Mouse (Mus musculus): ENCODE data around the gene Hnf4a.

Gene Hnf4a

GRCm38 (mm10) chr2:163552518-163552929 lies 45.9 kb downstream of the Hnf4a start:
- no peak for DNase-seq (ENCODE audit: low spot score)

- DNase-seq (ENCODE audit: low spot score), result no peak
Observed at GRCm38 (mm10) chr2:163554425-163554982, 47.9 kb downstream of the Hnf4a start.

- DNase-seq (ENCODE audit: low spot score), result no peak
Observed at GRCm38 (mm10) chr2:163554996-163555395, 48.4 kb downstream of the Hnf4a start.

GRCm38 (mm10) chr2:163555417-163555816 lies 48.8 kb downstream of the Hnf4a start:
- DNase-seq (ENCODE audit: low spot score), result no peak

DNA sequence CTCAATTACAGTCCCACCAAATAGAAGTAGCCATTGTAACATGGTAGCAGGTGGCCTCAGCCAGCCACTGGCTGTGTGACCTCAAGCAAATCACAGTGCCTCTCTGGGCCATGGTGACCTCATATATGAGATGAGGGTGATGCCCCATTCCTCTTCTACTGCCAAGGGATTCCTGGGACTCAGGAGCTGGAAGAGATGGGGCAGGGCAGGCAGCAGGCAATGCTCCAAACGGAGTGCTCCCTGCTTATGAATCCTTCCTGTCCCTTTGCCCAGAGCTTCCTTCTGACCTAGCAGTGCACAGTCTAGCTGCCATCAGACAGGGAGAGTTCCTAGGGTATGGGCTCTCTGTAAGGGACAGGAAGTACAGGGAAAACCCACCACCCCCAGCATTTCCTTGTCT lies 51.9 kb downstream of the Hnf4a start:
- no peak for DNase-seq (ENCODE audit: low spot score)

GRCm38 (mm10) chr2:163559236-163559635 lies 52.6 kb downstream of the Hnf4a start:
- no peak for DNase-seq (ENCODE audit: low spot score)

- DNase-seq (ENCODE audit: low spot score), result no peak
Observed at GRCm38 (mm10) chr2:163560247-163560646, 53.6 kb downstream of the Hnf4a start.

DNA sequence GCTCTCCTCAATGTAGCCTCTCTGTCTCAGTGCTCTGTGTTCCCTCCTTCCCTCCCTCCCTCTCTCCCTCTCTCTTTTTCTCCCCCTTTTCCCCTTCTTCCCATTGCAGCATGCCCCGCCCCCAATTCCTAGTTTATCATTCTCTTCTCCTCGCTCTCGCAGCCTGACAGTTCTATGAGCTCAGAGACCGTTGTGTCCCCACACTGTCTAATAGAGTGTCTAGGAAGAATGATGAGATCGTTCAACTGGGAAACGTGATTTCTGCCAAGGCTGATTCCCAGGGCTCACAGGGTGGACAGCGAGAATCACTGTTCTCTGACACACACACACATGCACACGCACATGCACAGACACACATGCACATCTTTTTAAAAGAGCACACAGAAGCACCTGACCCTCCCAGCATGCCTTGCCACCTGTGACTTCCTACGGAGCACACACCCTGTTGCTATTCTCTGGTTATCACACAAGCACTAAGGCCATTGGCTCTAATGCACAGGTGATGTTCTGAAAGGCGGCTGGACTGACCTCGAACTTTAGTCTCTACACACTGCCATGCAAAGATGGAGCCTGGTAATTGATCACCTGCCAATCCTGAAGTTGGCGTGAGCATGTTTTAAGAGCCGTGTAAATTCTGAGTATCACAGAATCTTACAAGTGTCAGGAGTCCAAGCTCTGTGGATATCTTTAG lies 54.8 kb downstream of the Hnf4a start:
- DNase-seq (ENCODE audit: low spot score), result no peak

GRCm38 (mm10) chr2:163564646-163565045 lies 58.0 kb downstream of the Hnf4a start:
- no peak for DNase-seq (ENCODE audit: low spot score)

DNA sequence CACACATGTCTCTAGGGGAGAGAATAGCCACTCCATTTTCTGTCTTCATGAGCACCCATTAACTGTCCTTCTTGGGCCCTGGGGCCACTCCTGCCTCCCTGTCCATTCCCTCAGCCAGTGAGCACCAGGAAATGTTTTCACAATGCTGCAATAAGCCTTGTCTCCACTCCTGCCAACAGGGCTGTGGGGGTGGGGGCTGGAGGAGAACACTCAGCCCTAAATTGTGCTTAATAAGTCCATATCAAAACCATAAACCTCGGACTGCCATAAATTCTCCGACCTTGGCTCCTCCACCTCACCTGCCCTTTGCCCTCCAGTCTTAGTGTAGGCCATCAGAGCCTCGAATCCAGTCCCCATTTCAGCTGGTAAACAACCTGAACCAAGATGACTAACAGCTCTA lies 67.7 kb downstream of the Hnf4a start:
- no peak for DNase-seq (ENCODE audit: low spot score)

GRCm38 (mm10) chr2:163575248-163575647 lies 68.6 kb downstream of the Hnf4a start:
- no peak for DNase-seq (ENCODE audit: low spot score)

- DNase-seq (ENCODE audit: low spot score), result no peak
Observed at GRCm38 (mm10) chr2:163577986-163578385, 71.4 kb downstream of the Hnf4a start.

GRCm38 (mm10) chr2:163580069-163580945 lies 73.7 kb downstream of the Hnf4a start:
- DNase-seq (ENCODE audit: low spot score), result no peak

DNA sequence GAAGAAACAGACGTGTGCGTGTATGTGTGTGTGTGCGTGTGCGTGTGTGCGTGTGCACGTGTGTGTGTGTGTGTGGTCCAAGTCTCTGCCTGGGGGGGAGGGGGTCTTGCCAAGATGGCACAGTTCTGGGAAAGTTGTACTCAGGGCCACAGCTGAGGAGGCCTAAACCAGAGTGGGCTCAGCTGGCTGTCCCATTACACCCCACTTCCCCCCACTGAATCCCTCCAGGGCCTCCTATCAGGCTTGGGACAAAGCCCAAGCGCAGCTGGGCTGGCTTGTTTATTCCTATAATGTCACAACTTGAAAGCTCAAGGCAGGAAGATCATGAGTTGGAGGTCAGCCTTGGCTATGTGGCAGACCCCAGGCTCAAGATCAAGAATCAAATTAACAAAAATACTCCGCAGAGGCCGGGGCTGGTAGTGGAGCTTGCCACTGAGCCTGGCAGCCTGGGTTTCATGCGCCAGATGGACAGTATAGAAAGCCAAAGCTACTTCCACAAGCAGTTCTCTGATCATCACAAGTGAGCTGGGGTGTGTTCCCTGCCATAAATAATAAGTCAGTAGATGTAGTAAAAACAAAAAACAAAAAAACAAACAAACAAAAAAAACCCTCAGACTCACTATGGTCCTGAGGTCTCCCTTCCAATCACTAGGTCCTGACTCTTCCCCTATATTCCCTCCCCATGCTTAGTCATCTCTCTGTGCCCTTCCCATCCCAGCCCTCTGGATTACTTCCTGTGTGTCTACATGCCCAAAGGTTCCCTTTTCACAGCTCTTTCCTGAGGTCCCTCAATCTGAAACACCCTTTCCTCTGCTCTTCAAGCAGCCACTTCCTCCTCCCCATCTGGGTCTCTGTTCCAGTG lies 76.8 kb downstream of the Hnf4a start:
- DNase-seq (ENCODE audit: low spot score), result no peak

DNA sequence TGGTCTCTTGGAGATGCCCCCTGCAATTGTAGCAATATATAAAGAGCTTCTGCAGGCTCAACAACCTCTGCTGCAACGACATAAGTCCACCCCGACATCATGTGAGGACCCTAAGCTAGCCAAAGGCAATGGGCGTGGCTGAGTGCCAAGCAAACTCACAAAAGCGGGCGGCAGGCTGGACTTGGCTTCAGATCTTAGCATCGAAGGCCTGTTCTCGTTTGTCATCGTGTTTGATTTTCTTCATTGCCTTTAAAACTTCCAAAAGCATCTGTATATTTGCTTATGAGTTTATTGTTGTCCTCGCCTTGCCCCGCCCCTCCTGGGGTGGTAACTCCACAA lies 77.4 kb downstream of the Hnf4a start:
- no peak for DNase-seq (ENCODE audit: low spot score)

GRCm38 (mm10) chr2:163586384-163587261 lies 80.0 kb downstream of the Hnf4a start:
- peak; percentile 17 for DNase-seq (ENCODE audit: low spot score)

DNA sequence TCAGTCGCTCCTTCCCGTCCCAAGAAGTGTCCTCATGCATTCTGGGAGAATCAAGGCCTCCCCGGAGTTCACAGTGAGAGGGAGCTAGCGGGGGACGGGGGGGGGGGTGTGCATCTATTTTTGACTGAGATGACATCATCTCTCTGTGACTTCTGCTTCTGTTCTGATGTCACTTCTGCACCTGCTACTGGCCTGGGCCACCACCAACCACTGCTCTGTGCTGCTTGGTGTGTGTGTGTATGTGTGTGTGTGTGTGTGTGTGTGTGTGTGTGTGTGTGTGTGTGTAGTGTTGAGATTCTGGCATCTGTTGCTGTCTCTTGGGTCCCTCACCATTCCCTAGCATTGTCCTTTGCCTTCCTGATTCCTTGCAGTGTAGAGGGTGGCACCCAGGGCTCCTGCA lies 80.9 kb downstream of the Hnf4a start:
- no peak for DNase-seq (ENCODE audit: low spot score)

GRCm38 (mm10) chr2:163590211-163590610 lies 83.6 kb downstream of the Hnf4a start:
- DNase-seq (ENCODE audit: low spot score), result no peak

DNA sequence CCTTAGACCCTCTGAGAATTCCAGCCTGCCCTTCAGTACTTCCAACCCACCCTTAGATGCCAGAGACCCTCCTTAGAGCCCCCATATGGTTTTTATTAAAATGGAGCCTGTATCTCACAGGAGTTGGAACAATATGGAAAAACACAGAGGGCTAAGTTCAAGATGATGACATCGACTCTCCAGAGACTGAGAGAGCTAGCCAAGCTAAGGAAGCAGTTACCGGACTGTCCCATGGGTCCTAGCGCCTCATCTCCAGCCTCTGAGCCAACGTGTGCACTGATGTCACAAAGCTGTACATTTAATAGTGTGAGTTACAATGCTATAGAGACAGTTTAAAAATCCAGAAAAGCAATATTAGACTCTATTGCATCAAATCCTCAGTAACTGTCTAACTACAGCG lies 84.4 kb downstream of the Hnf4a start:
- DNase-seq (ENCODE audit: low spot score), result no peak

DNA sequence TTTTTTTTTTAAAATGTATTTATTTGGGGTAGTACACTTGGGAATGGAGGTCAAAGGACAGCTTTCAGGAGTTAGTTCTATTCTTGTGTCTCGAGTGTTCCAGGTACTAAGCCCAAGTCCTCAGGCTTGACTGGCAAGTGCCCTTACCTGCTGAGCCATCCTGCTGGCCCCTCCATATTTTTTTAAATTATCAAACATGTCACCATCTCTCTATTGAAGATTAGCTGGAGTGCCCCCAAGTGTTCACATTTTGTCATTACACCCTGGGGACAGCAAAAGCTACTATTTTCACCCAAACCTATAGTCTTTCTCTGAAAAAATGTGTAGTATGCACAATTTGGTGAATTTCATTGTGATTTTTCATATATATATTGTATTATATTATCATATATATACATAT lies 85.5 kb downstream of the Hnf4a start:
- DNase-seq (ENCODE audit: low spot score), result no peak

- no peak for DNase-seq (ENCODE audit: low spot score)
Observed at GRCm38 (mm10) chr2:163593636-163594282, 87.2 kb downstream of the Hnf4a start.
